Mouse (Mus musculus) thymus, postnatal 14 days (tissue): ENCODE results near the gene Dpp6.

ENCODE experiments used
- DNase-seq: peaks from one replicate; pipeline ENCODE4 v3.0.0; 2021

Gene Dpp6

DNA sequence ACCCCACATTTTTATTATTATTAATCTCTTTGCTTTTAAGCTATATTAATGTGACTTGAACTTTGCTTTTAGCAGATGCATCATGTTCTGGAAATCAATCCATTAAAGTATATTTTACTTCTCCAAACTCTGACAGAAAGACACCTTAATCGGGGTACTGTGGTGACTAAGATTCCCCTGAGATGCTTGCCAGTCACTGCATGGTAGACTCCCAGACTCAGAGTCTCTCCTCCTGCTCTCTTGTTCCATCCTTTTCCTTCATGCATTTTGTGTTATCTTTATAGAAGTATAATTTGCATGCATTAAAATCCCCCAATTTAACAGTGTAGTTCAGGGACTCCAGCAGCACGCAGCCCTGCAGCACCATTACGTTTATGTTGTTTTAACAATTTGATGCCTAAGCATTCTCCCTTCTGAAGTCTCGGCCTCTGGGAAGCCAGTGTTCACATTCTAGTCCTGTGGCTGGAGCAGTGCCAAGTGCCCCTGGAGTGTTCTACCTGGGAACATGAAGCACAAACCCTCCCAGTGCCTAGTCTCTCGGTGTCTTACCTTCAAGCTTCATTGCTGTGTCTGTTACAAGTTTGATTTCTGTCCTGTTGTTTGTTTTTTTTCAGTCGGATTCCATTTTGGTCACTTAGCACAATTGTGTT, 153.1 kb downstream of the Dpp6 start:
- DNase-seq = no peak

DNA sequence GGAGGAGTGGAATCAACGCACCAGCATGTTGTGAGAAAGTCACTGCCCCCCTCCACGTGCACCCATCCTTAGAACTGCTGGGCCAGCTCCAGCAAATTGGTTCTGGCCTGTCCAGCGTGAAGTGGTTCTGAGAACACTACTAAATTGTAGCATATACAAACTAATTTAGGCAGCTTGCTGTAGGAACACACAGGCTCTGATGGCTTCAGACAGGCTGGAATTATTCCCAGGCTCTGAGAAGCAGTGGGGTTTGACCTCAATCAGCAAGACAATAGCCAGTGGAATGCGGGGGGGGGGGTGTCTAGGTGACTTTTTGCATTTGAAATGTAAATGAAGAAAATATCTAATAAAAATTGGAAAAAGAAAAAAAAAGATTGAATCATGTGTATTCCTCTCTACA, 156.2 kb downstream of the Dpp6 start:
- DNase-seq = no peak

DNA sequence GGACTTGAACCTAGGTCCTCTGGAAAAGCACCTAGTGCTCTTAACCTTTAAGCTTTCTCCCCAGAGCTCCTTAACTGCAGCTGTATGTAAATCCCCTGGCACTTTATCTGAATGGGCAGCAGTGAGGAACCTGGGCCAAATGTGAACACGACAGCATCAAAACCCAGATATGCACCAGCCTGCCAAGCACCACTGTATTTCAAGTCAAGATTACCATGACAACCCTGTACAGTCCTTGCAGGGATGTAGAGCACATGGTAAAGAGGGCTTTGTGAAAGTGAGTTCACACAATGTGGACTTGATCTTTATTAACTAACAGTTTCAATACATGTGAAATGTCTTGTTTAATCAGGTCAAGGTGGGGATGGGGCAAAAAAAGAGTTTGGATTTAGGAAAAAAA, 162.3 kb downstream of the Dpp6 start:
- no peak for DNase-seq

DNA sequence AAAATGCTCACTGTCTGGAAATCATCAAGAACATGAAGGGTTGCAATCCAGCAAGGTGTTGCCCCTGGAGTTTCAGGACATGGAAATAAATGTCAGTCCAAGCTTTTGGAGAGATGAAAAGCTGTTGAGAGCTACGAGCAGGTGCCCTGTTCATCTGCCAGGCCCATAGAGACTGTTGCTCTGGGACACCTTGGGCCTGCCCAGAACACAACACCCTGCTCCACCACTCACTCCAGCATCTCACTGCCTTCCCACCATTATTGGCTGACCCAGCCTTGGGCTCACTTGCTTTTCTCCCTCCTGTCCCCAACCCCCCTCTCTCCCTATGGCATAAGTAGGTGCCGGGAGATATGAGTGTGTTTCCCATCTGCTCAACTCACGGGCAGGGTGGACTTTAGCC, 162.8 kb downstream of the Dpp6 start:
- DNase-seq = no peak

- no peak for DNase-seq
Observed at GRCm38 (mm10) chr5:26985114-26985513, 168.1 kb downstream of the Dpp6 start.

DNA sequence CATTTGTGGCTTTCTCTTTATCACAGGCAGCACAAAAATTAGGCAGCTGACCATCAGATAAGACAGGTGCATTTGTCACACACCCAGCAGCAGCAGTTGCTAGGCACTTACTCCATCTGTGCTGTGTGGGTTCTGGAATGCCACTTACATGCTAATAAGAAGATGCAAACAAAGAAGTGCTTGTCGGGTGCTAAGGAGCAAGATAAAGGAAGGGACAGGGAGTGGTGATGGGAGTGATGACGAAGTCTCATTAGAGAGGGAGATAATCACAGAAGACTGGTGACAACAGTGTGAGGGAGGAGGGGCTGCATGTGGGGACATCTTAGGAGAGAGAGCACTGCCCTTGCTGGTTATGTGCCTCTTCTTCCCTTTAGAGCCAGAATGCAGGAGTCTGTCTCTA, 174.6 kb downstream of the Dpp6 start:
- no peak for DNase-seq

DNA sequence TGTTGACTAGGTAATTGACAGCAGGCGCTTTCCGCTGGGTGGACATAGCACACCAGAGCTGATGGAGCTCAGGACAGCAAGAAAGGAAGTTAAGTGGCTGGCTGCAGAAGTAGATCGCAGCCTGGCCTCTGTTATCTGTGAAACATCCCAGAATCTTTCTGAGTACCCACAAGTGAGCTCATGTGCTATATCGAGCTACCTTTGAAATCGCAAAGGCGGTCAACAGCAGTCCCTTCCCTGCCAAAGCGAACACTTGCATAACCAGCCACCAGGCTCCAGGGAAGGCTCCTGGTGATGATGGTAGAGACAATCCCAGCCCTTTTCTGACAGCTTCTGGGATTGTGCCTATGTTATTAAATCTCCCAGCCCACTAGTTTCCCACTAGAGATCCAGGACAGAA, 186.5 kb downstream of the Dpp6 start:
- no peak for DNase-seq

DNA sequence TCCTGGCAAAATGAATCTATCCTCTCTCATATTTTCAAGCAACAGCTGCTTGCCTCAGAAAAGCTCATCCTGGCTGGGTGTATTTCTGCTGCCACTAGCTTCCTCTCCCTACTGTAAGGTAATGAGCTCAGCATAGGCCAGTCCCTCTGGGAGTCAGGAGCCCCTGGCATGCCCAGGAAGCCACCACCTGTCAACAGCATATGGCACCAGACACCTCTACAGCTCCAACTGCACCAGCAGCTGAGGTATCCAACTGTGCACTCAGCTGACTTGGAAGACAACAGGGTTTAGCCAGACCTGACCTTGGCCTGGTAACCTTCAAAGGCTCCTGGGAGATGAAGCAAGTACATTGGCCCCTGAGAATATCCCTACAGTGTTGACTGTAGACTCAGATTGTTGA, 192.2 kb downstream of the Dpp6 start:
- DNase-seq = no peak

DNA sequence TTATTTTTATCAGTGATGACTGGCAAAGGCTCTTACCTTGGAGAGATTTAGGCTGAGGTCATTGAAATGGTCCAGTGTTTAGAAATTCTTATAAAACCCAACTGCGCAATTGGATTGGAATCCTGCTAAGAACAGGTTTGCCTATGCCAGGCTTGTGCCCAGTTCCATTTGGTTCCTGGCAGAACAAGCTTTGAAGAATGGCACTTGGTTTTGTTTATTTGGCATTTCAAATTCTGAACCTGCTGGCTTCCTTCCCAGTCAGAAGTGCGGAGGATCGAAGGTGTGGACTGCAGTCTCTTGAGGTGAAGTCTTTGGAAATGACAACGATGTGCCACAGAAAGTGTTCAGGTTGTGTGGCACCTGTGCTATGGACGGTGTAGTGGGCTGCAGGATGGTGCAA, 193.6 kb downstream of the Dpp6 start:
- DNase-seq = no peak

- no peak for DNase-seq
Observed at GRCm38 (mm10) chr5:27018314-27018956, 201.4 kb downstream of the Dpp6 start.

DNA sequence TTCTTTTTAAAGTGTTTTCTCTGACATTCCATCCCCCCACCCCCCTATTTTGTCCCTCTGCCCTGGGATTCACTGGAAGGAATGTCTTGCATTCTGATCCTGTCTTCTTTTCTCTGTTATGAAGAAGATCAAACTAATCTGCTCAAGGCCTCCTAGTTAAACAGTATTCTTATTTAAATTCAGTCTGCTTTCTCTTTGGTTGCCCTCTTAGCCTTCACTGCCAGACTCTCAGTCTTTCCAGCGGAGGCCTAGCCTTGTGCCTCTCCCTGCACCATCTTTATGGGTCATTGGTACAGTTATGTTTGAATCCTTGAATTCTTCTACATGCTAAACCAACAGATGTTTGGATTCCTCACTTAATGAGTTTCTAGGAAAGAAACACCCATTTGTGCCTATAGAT, 211.6 kb downstream of the Dpp6 start:
- DNase-seq = no peak

DNA sequence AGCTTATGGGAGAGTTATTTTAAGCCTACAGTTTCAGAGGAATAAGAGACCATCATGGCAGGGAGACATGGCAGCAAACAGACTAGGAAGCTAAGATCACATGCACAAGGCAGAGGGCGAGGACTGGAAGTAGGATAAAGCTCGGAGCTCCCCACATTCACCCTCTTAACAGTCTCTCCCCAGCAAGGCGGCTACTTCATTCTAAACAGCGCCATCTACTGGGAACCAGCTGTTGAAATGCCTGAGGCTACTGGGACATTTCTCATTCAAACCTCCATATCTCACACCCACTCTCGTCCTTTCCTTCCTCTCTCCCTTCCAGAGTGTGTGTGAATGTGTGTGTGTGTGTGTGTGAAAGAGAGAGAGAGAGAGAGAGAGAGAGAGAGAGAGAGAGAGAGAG, 212.8 kb downstream of the Dpp6 start:
- no peak for DNase-seq

DNA sequence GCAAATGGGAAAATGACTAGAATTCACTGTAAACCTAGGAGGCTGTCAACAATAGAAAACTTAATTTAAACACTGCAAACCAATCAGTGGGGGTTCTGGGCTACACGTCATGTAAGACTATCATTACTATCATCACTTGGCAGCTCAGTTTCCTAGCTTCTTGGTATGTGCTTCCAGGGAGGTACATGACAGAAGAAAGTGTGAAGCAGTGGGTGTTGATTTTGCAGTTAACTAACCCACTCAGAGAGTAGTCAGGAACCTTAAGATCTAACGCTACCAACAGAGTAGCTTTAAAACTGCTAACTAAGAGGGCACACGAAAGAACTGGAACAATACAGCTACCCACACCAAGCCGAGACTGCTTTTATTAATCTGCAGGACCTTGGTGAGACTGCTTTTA, 217.9 kb downstream of the Dpp6 start:
- DNase-seq = no peak

DNA sequence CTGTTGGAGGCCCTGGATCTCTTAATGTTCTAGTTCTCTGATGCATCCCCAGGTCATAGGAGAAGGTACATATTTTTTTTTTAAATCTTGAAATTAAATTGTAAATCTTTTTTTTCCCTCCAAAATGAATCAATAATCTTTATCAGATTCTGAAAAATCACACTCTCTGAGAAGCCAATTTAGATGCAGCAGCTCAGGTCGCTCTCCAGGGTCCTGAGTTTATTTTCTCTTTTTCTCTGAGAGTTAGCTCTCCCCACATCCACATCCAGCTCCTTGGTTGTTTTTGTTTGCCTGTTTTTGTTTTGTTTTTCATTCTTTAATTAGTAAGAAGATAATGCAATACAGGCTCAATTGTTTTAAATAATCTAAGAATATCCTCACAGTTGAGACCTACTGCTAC, 218.3 kb downstream of the Dpp6 start:
- no peak for DNase-seq

- DNase-seq = no peak
Observed at GRCm38 (mm10) chr5:27035891-27036290, 218.9 kb downstream of the Dpp6 start.

DNA sequence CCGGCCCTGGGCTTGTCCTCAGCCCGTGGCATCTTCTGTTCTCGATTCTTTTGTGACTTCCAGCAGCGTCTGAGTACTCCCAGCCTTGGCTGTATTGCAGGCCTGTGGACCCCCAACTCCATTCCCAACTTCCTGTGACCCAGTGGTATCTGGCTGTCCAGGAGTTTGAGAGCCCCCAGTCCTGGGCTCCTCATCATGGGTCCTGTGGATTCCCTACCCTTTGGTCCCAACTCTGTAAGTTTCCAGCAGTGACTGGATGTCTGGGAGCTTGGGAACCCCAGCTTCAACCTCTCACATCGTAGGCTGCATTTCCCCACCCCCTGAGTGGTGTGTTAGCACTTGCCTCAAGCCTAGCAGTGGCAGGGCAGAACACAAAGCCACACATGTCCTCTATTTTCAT, 220.8 kb downstream of the Dpp6 start:
- DNase-seq = no peak

DNA sequence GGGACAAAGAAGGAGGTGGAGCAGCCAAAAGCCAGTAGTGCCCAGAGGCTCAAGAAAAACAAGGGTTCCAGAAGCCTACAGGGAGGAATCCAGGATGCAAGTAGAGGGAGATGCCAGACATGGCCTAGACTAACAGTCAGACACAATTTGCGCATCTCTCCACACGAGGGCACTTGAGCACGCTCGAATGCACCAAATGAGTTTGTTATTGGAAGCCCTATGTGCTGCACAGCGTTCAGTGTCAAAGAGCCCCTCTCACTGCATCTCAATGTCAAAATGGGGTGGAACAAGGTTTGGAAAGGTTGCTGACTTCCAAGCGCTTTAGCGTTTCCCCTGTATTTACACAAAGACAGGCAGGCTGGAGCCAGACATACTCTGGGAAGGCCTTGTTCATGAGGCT, 231.2 kb downstream of the Dpp6 start:
- no peak for DNase-seq

- no peak for DNase-seq
Observed at GRCm38 (mm10) chr5:27048926-27049325, 231.9 kb downstream of the Dpp6 start.

DNA sequence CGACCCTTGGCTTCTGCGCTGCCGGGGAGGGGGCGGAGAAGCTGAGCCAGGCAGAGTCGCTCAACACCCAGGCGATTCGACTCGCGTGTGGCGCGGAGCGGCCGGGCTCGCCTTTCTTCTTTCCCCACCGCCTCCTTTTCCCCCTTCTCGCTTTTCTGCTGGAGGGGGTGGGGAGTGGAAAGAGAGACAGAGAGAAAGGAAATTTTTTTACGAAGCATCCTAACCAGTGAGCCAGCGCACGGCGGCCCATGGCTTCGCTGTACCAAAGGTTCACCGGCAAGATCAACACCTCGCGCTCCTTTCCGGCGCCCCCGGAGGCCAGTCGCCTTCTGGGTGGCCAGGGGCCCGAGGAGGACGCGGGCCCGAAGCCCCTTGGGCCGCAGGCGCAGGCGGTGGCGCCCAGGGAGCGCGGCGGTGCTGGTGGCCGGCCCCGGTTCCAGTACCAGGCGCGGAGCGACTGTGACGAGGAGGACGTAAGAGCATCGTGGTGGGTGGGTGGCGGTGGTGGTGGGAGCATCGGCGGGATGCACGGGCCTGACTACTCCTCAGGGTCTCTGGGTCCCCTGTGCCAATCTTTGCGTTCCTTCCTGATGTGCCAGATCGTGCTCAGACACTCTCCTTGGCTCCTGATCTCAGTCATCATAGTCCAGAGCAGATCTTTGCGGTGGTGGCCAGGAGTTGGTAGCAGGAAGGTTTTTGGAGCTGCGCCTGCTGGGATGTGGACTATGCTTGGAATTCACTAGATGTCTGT, 232.5 kb downstream of the Dpp6 start:
- no peak for DNase-seq

- no peak for DNase-seq
Observed at GRCm38 (mm10) chr5:27051250-27051649, 234.2 kb downstream of the Dpp6 start.

DNA sequence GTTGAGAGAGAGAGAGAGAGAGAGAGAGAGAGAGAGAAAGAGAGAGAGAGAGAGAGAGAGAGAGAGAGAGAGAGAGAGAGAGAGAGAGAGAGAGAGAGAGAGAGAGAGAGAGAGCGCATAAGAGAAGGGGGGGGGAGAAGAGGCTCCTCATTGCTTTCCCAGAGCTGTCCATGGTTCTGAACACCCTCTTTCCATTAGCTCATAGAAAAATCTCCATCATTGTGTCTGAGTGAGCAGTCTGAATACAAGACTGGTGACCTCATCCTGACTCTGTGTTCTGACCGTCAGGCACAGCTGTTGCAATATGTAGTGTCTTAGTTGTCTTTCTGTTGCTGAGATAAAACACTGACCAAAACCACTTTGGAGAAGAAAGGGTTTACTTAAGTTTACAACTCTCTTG, 235.4 kb downstream of the Dpp6 start:
- no peak for DNase-seq

DNA sequence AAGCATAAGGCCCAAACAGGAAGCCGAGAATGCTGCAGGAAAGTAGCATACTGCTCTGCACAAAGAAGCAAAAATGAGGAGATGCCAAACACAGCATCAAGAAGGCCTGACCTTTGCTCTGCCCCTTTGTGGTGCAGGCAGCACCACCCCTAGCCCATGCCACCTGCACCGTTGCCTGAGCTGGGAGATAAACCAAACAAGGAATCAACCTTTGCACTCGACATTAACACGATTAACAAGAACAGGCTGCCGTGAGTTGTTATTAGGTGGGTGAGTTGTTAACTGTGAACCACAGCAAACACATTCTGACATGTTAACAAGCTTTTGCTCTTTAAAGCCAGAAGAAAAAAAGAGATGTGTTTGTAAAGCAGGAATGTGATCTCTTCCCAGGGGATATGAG, 239.4 kb downstream of the Dpp6 start:
- DNase-seq = no peak

GRCm38 (mm10) chr5:27060114-27060513, 243.1 kb downstream of the Dpp6 start:
- DNase-seq = no peak

DNA sequence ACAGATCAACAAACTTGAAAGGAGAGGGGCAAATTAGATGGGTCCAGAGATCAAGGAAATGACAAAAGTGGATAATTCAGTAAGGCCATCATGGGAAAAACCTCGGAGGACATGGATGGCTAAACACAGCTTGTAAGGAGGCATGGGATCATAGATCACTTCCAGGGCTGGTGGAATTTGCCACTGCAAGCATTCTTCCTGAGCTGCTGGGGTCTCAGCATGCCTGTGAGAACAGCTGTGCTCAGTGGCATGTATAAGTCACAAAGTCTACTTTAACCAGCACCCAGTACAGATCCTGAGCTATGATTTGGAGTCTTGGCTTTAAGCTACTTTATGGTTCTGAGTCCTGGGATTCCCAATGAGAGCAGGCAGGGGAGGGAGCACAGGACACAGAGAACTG, 246.9 kb downstream of the Dpp6 start:
- DNase-seq = no peak

GRCm38 (mm10) chr5:27066837-27067236, 249.8 kb downstream of the Dpp6 start:
- no peak for DNase-seq
